Comparison of ENCODE assay signal across 30 mouse cellular contexts in the genomic region with DNA sequence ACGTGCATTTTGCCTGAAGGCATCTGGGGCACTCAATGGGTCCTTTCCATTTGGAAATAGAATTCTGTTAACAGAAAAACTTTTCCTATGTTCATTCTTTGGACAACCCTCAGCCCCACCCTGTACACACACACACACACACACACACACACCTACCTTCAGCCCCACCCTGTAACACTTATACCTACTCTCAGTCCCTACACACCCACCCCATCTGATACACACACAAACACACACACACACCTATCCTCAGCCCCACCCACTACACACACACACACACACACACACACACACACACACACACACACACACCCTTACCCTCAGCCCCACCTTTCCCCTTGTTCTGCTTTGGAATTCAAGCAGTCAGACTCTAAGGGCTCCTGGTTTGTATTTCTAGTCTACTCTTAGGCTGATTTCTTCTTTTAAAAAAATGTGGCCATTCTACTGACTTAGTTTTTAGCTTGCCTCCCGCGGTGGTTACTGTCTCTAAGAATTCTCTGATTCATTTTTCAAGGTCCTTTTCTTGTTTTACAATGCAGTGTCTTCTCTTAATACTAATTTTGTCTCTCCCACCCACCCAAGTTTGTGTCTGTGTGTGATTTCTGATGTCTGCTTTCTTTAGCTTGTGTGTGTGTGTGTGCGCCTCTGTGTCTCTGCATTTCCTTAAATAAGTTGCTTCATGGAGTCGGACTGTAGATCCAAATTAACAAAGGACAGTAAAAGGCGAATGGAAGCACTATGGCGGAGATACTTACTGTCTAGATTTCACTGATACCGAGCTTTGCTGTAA.
A peak's percentile ranks its signal among the peaks of the same experiment; 100 is the strongest.
DNase-seq lines count a peak whose midpoint lies in the region; ATAC-seq lines count a peak whose summit lies in the region.
"Had no signal": no experiment of that assay in that cellular context is flagged by ENCODE, and none has a peak within 500 bp of the region (broad histone marks: within the 10 kb centered on the region; RNA-seq: fewer than 3 reads in every experiment).

No protein-coding gene starts in this region.

- H3K9me3 ChIP-seq in forebrain, embryonic 10.5 days = no peaks in the 10 kb centered on the region
- H3K9me3 ChIP-seq in forebrain, embryonic 12.5 days = no peaks in the 10 kb centered on the region
- no peaks in the 10 kb centered on the region for H3K9me3 ChIP-seq in heart, embryonic 14.5 days (ENCODE audit: control insufficient read depth, low read length)
- no peaks in the 10 kb centered on the region for H3K9me3 ChIP-seq in midbrain, embryonic 13.5 days
- no peaks in the 10 kb centered on the region for H3K9me3 ChIP-seq in midbrain, embryonic 10.5 days (replicated peaks)
- no peaks in the 10 kb centered on the region for H3K9me3 ChIP-seq in stomach, embryonic 16.5 days (replicated peaks; ENCODE audit: control insufficient read depth, low read length)
- H3K9me3 ChIP-seq: embryonic facial prominence, embryonic 12.5 days; heart, embryonic 15.5 days; hindbrain, embryonic 12.5 days; intestine, embryonic 15.5 days; limb, embryonic 12.5 days; liver, embryonic 15.5 days; neural tube, embryonic 15.5 days had no signal

- H3K27ac ChIP-seq in forebrain, embryonic 10.5 days = peak overlapping the region; percentile 51
- no peak overlapping the region for H3K27ac ChIP-seq in forebrain, embryonic 12.5 days
- peak overlapping the region; percentile 5 to 41; a peak in 1 of 4 replicates for H3K27ac ChIP-seq in heart, embryonic 14.5 days (replicated peaks in 1 of 2; ENCODE audit: control insufficient read depth in 1 of 2, insufficient read depth in 1 of 2, low read depth in 2 of 2, low read length in 2 of 2)
- H3K27ac ChIP-seq in midbrain, embryonic 13.5 days = no peak overlapping the region
- H3K27ac ChIP-seq in midbrain, embryonic 10.5 days (replicated peaks) = no peak overlapping the region
- H3K27ac ChIP-seq in stomach, embryonic 16.5 days (ENCODE audit: low read length) = peak overlapping the region; percentile 57
- H3K27ac ChIP-seq: embryonic facial prominence, embryonic 12.5 days; heart, embryonic 15.5 days; hindbrain, embryonic 12.5 days; hindbrain, postnatal 0 days; intestine, embryonic 15.5 days; limb, embryonic 12.5 days; liver, embryonic 15.5 days; macrophage; neural tube, embryonic 15.5 days had no signal

- H3K4me2 ChIP-seq in forebrain, embryonic 12.5 days = no peak overlapping the region
- 0 out of 2 replicates have a peak overlapping the region, but pooled peaks have one; percentile 11 for H3K4me2 ChIP-seq in heart, embryonic 14.5 days (ENCODE audit: low read length)
- H3K4me2 ChIP-seq in midbrain, embryonic 13.5 days (replicated peaks) = no peak overlapping the region
- no peak overlapping the region for H3K4me2 ChIP-seq in stomach, embryonic 16.5 days (ENCODE audit: low read depth, low read length)
- H3K4me2 ChIP-seq: embryonic facial prominence, embryonic 12.5 days; heart, embryonic 15.5 days; hindbrain, embryonic 12.5 days; intestine, embryonic 15.5 days; limb, embryonic 12.5 days; liver, embryonic 15.5 days; lung, embryonic 14.5 days; neural tube, embryonic 15.5 days had no signal

- no peak overlapping the region for H3K9ac ChIP-seq in forebrain, embryonic 12.5 days
- H3K9ac ChIP-seq in heart, embryonic 14.5 days (ENCODE audit: low read length) = no peak overlapping the region
- no peak overlapping the region for H3K9ac ChIP-seq in midbrain, embryonic 13.5 days (replicated peaks)
- H3K9ac ChIP-seq in stomach, embryonic 16.5 days (ENCODE audit: low read length) = no peak overlapping the region
- H3K9ac ChIP-seq: embryonic facial prominence, embryonic 12.5 days; heart, embryonic 15.5 days; hindbrain, embryonic 12.5 days; intestine, embryonic 15.5 days; limb, embryonic 12.5 days; liver, embryonic 15.5 days; lung, embryonic 14.5 days; neural tube, embryonic 15.5 days had no signal

- no peak for DNase-seq in forebrain, embryonic 10.5 days (ENCODE audit: extremely low spot score, low spot score)
- no peak for DNase-seq in heart, postnatal 4 days
- no peak for DNase-seq in midbrain, embryonic 10.5 days (ENCODE audit: low spot score)
- no peak for DNase-seq in urinary bladder, postnatal 10 days (ENCODE audit: low spot score)
- DNase-seq: adrenal gland, adult 2 months; cerebellum, adult 8-10 months; embryo, embryonic 11 days; gastrocnemius, postnatal 25 days; heart, adult 11 months; kidney, adult 9 months; kidney, postnatal 10 days; layer of hippocampus, adult 9-11 months; lung, embryonic 14.5 days; retina, postnatal 1 day; right cerebral cortex, postnatal 14 days; thymus, postnatal 14 days had no signal

- WGBS in forebrain, embryonic 10.5 days = 86% methylated on average over 8 of the region's 8 CpGs
- WGBS in forebrain, embryonic 12.5 days = 89% methylated on average over 8 of the region's 8 CpGs
- 84% methylated on average over 8 of the region's 8 CpGs for WGBS in heart, embryonic 14.5 days
- WGBS in midbrain, embryonic 13.5 days = 86% methylated on average over 8 of the region's 8 CpGs
- WGBS in midbrain, embryonic 10.5 days = 89% methylated on average over 8 of the region's 8 CpGs
- WGBS in stomach, embryonic 16.5 days = 72% methylated on average over 8 of the region's 8 CpGs

- peaks cover 35% of the 10 kb centered on the region for H3K4me1 ChIP-seq in forebrain, embryonic 10.5 days
- peaks cover 19% of the 10 kb centered on the region for H3K4me1 ChIP-seq in forebrain, embryonic 12.5 days
- peaks cover 13 to 24% of the 10 kb centered on the region in 2 experiments for H3K4me1 ChIP-seq in heart, embryonic 14.5 days (ENCODE audit: control insufficient read depth in 2 of 2, insufficient read depth in 2 of 2, low read length in 2 of 2)
- peaks cover 17% of the 10 kb centered on the region for H3K4me1 ChIP-seq in midbrain, embryonic 13.5 days (replicated peaks)
- peaks cover 21% of the 10 kb centered on the region for H3K4me1 ChIP-seq in midbrain, embryonic 10.5 days
- H3K4me1 ChIP-seq in stomach, embryonic 16.5 days (ENCODE audit: control insufficient read depth, insufficient read depth, low read length) = peaks cover 8% of the 10 kb centered on the region
- H3K4me1 ChIP-seq: intestine, embryonic 15.5 days; liver, embryonic 15.5 days had no signal

- H3K27me3 ChIP-seq in forebrain, embryonic 10.5 days (ENCODE audit: poor library complexity, severe bottlenecking) = no peaks in the 10 kb centered on the region; the same call in 1 of the 2 replicates
- H3K27me3 ChIP-seq in forebrain, embryonic 12.5 days = no peaks in the 10 kb centered on the region
- no peaks in the 10 kb centered on the region for H3K27me3 ChIP-seq in heart, embryonic 14.5 days (ENCODE audit: control insufficient read depth, insufficient read depth, low read length)
- peaks cover 2% of the 10 kb centered on the region for H3K27me3 ChIP-seq in midbrain, embryonic 13.5 days
- no peaks in the 10 kb centered on the region; the same call in 1 of the 2 replicates for H3K27me3 ChIP-seq in midbrain, embryonic 10.5 days (ENCODE audit: low read depth, poor library complexity, severe bottlenecking)
- H3K27me3 ChIP-seq in stomach, embryonic 16.5 days (ENCODE audit: control insufficient read depth, insufficient read depth, low read length) = no peaks in the 10 kb centered on the region
- H3K27me3 ChIP-seq: embryonic facial prominence, embryonic 12.5 days; heart, embryonic 15.5 days; hindbrain, embryonic 12.5 days; intestine, embryonic 15.5 days; limb, embryonic 12.5 days; liver, embryonic 15.5 days; neural tube, embryonic 15.5 days had no signal

- no peaks in the 10 kb centered on the region for H3K36me3 ChIP-seq in forebrain, embryonic 10.5 days (replicated peaks)
- H3K36me3 ChIP-seq in forebrain, embryonic 12.5 days (replicated peaks) = no peaks in the 10 kb centered on the region
- no peaks in the 10 kb centered on the region for H3K36me3 ChIP-seq in heart, embryonic 14.5 days (ENCODE audit: control insufficient read depth, insufficient read depth, low read length)
- H3K36me3 ChIP-seq in midbrain, embryonic 13.5 days = no peaks in the 10 kb centered on the region
- H3K36me3 ChIP-seq in midbrain, embryonic 10.5 days = no peaks in the 10 kb centered on the region
- no peaks in the 10 kb centered on the region for H3K36me3 ChIP-seq in stomach, embryonic 16.5 days (ENCODE audit: control insufficient read depth, insufficient read depth, low read length)
- H3K36me3 ChIP-seq: embryonic facial prominence, embryonic 12.5 days; heart, embryonic 15.5 days; hindbrain, embryonic 12.5 days; intestine, embryonic 15.5 days; limb, embryonic 12.5 days; liver, embryonic 15.5 days; neural tube, embryonic 15.5 days had no signal

- no peak for ATAC-seq in forebrain, embryonic 12.5 days (ENCODE audit: low FRiP score)
- no peak; the same call in 1 of the 2 replicates for ATAC-seq in heart, embryonic 14.5 days (ENCODE audit: insufficient number of reproducible peaks, insufficient read depth, low FRiP score, low read depth)
- ATAC-seq in midbrain, embryonic 13.5 days = peak; percentile 37; the same call in 1 of the 2 replicates
- peak; percentile 90; the same call in 1 of the 2 replicates for ATAC-seq in stomach, embryonic 16.5 days (ENCODE audit: insufficient read depth, low FRiP score)
- ATAC-seq: activated CD4-positive, CD25-positive, alpha-beta regulatory T cell, adult 4 months; hindbrain, postnatal 0 days; intestine, embryonic 15.5 days had no signal

- no peak overlapping the region for H3K4me3 ChIP-seq in forebrain, embryonic 10.5 days
- H3K4me3 ChIP-seq in forebrain, embryonic 12.5 days (replicated peaks) = no peak overlapping the region
- no peak overlapping the region for H3K4me3 ChIP-seq in heart, embryonic 14.5 days (ENCODE audit: control insufficient read depth in 1 of 2, insufficient read depth in 1 of 2, low read depth in 1 of 2, low read length in 2 of 2)
- no peak overlapping the region for H3K4me3 ChIP-seq in midbrain, embryonic 13.5 days (replicated peaks)
- no peak overlapping the region for H3K4me3 ChIP-seq in midbrain, embryonic 10.5 days
- no peak overlapping the region for H3K4me3 ChIP-seq in stomach, embryonic 16.5 days (replicated peaks; ENCODE audit: low read length)
- H3K4me3 ChIP-seq: embryonic facial prominence, embryonic 12.5 days; heart, embryonic 15.5 days; hindbrain, embryonic 12.5 days; intestine, embryonic 15.5 days; limb, embryonic 12.5 days; liver, embryonic 15.5 days; neural tube, embryonic 15.5 days had no signal

Comparison
In these comparisons a context has a peak if more than half of its experiments do, and no peak if none do; other contexts are left out.
1. H3K27ac ChIP-seq: peak in forebrain, embryonic 10.5 days (single experiment), heart, embryonic 14.5 days (2 of 2) and stomach, embryonic 16.5 days (single experiment); none in forebrain, embryonic 12.5 days (single experiment), midbrain, embryonic 13.5 days (single experiment) and midbrain, embryonic 10.5 days (single experiment).
2. ATAC-seq: peak in midbrain, embryonic 13.5 days (single experiment) and stomach, embryonic 16.5 days (single experiment); none in forebrain, embryonic 12.5 days (single experiment) and heart, embryonic 14.5 days (single experiment).